Mouse (Mus musculus): Measurements from ENCODE around the gene Banf2.

The Banf2 gene

DNA sequence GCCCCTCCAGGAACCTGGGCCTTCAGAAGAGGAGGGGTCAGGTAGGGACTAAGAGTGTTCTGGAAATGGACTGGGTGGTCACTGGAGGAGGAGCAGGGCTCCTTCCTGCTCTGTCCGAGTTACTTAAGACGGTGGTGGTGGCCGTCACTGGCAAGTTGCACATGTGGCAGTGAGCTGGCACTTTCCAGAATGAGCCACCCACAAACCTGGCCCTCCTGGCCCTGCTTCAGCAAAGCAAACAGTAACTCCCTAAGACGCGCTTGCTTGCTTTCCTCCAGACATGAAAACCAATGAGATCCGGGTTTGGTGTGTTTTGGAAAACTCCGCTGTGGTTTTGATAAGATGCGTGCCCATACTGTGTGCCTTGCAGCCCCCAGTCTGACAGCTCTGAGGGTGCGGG, 7.5 kb upstream of the Banf2 start:
- DNase-seq (ENCODE audit: low read depth, low spot score) = no peak

DNA sequence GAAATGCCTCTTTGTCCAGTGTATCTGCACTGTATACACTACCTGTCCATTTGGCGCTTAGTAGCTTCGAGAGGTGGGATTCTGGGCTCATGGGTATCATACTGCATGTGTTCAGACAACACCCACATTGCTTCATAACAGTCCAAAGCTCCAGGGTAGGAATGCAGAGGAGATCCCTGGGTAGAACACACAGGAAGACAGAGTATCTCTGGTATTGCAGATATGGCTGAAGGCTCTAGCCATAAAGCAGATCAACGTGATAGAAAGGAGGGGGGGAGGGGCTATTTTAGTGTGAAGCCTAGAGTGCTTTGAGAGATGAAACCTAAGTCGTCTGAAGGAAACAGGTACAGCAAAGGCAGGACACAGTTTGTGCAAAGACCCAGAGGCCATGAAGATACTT, 6.4 kb upstream of the Banf2 start:
- no peak for DNase-seq (ENCODE audit: low read depth, low spot score)

DNA sequence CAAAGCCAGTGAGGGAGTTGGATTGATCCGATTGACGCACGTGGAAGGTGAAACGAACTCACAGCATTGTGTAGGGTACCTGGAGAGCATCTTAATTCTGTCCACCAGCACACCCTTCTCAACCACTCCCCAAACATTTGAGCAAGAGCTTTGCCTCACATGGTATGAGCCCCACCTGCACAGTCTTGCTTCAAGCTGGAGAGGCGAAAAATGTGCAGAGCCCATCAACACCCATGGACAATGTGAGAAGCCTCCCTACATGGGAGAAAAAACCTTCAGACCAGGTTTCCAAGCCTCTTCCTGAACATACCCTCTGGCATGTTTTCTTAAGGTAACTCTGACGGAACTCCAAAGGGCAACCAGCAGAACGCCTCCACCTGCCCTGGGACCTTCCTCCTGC, 2.1 kb upstream of the Banf2 start:
- no peak for DNase-seq (ENCODE audit: low read depth, low spot score)

DNA sequence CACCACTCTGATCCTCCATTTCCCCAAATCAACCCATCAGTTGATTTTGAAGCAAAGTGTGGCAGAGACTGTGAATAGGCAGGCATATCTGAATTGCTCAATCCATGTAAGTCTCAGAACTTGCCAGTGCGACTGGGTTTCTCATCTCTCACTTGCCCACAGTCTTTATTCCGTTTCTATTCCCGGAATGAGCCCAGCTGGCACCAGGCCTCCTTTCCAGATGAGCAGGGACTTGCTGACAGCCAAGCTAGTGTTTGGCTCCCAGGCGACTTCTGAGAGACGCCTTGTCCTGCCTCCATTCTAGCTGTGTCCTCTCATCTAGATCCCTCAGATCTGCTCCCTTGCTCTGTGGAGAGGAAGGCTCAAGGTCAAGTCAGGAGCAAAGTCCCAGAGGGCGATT, 11.9 kb downstream of the Banf2 start:
- no peak for DNase-seq (ENCODE audit: low read depth, low spot score)

DNA sequence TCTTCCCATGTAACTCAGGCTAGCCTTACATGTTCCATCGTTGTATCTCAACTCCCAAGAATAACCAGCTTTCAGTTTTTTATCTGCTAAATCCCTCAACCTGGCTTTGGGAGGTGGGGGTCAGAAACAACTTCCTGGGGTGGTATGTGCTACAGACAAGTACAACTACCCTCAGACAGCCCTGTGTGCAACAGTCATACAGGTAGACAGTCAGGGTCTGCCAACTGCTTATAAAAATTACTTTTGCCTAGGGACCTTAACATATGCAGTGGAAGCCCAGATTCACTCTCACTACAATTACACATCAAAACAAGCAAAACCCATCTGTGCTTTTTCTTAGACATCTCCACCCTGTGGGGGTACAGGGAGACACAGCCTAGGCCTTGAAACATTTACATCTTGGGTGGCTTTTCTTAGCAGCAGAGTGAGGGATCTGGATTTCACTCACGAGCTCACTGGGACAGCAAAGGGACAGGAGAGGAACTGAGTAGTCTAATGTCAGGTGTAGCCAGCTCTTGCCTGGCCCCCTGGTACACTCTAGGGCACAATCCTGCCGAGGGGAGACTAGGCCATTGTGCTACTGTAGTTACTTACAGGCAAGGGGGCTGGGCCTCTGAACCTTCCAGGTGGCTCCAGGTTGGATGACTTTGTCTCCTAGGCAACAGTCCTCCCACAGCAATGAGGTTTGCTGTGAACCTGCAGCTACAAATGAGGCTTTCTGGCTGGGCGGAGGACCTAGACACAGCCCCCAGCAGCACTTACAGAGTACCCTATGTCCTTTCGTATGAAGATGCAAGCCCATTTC, 13.1 kb downstream of the Banf2 start:
- DNase-seq (ENCODE audit: low read depth, low spot score) = no peak

DNA sequence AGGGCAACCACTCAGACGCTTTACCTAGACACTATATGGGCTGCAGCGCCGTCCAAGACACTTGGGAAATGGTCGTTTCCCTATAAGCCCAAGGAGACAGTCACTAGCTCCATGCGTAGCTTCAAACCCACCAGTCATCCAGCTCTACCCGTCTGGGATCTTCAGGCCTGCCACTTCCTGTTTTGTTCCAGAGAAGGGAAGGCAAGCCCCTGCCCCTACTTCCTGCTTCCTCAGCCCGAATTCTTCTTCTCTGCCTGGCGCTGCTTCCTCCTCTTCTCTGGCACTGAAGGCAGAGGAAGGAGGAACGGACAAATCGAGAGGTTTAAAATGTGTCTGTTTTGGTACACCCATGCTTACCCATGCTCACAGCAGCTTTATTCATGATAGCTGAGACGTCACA, 14.1 kb downstream of the Banf2 start:
- DNase-seq (ENCODE audit: low read depth, low spot score) = no peak

DNA sequence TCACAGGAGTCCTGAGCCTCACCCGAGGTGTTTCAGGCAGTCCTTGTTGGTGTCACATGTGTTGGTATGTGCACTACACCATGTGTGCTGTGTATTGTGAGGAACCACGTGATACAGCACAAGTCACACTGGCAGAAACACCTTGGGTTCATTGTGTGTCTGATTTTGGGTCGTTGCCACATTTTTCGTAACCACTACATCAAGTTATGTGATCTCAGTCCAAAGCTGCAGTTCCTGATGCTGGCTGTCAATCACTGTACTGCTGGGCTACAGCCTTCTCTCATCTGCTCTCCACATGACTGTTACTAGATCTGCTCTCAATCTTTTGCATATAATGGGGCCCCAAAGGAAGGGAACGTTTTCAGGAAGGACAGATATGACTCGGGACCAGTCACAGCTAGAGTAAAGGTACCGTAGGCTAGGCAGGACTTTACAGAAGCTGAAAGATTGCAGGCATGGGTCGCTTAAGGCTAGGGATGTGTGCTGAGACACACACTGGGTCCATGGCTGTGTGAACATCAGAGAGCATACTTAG, 17.4 kb downstream of the Banf2 start:
- DNase-seq (ENCODE audit: low read depth, low spot score) = no peak

DNA sequence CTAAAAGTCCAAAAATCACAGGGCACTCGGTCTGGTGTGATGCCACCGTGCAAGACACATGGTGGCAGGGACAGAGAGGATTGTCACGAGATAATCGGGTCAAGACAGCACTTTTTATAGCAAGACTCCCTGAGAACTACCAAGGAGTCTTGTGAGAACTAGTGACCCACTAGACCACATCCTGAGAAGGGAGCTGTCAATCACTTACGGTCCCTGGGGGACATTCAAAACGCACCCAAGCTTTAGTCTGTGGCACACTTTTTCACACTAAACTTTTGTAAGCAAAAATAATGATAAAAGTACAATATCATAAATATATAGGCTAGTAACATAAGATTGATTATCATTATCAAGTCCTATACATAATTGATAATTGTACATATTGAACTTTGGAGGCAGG, 18.0 kb downstream of the Banf2 start:
- no peak for DNase-seq (ENCODE audit: low read depth, low spot score)

DNA sequence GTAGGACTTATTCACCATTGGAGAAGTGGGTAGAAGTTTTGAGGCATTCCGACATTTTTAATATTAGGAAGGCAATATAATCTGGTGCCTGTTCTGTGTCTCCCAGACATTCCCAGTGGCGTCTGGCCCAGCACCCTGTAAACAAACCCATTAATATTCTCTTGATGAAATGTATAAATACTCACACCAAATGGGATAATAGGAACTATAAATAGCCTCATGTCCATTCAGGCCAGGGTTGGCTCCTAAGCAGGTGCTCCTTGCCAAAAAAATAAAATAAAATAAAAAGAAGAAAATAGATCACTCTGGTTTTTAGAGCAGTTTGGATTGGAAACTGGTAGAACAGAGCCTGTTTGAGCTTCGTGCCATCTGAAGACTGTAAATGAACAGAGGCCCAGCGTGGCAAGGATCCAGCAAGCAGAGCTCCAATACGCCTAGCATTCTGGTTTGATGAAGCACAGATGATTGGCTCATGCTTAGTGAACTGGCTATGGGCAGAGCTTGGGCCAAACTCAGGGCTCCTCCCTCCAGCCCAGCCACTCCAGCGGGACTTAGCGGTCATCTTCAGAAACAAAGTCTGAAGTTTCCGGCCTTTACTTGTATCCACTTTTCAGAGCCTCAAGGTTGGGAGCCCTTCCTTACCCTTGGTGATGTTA, 19.7 kb downstream of the Banf2 start:
- no peak for DNase-seq (ENCODE audit: low read depth, low spot score)

DNA sequence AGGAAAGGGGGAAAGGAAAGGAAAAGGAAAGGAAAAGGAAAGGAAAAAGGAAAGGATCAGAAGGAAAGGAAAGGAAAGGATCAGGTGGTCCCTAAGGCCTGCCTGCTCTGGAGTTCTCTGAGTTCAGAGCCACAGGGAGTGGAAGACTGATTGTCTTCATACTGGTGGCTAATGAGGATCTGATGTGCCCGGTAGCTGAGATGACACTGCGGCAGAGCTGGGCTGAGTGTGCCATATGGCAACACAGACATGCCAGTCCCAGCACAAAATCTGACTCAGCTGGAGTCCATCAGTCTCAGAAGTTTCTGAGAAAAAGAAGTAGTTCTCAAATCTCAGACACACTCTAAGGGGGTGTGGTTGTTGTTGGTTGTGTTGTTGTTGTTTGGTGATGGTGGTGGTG, 24.9 kb downstream of the Banf2 start:
- no peak for DNase-seq (ENCODE audit: low read depth, low spot score)

DNA sequence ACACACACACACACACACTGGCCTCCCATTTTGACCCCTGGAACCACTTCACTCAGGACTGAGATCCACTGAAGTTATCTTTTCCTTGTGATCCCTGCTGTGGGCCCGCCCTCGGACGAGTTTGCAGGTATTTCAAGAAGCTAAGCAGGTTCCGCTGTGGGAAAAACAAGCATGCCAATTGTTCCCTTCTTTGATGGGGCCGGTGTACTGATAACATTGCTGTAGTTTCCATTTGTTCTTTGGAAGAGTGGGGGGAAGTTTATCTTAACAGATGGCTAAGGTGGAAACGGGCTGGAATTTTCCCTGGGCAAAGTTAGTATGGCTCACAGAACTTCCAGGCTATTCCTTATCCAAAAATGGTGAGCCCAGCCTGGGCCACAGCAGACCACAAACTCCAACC, 28.8 kb downstream of the Banf2 start:
- DNase-seq (ENCODE audit: low read depth, low spot score) = no peak

DNA sequence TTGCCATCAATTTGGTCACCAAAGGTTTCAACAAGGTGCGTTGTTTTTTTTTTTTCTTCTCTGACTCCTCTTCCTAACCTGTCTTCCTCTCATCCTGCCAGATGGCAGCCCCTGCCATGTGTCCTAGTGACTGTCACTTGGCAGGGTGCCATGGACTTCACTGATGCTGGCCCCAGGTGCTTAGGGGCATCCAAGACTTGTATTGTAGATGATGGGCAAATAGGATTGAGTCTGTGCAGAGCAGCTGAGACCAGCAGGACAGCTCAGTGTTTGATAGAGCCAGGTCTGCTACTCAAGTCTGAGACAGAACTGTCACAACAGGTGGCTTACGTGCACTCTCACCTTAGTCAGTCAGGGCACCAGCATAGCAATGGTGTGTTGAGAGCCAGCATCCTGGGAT, 32.6 kb downstream of the Banf2 start:
- DNase-seq (ENCODE audit: low read depth, low spot score) = no peak

DNA sequence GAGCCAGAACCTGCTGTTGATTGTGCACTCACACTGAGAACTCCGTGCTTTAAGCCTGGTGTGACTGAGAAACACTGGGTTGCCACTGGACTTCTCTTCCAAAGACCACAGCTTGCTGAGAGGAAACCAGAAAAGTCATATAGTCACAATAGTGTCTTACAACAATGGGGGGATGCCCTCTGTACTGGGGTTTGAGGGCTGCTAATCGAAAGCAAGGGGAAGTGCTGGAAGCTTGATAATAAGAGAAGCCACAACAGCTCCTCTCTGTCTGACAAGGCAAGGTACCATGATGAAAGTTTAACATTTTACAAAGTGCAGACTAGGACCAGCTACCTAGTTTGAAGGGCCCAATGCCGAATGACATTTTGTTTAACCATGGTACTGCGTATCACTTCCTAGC, 36.8 kb downstream of the Banf2 start:
- no peak for DNase-seq (ENCODE audit: low read depth, low spot score)

DNA sequence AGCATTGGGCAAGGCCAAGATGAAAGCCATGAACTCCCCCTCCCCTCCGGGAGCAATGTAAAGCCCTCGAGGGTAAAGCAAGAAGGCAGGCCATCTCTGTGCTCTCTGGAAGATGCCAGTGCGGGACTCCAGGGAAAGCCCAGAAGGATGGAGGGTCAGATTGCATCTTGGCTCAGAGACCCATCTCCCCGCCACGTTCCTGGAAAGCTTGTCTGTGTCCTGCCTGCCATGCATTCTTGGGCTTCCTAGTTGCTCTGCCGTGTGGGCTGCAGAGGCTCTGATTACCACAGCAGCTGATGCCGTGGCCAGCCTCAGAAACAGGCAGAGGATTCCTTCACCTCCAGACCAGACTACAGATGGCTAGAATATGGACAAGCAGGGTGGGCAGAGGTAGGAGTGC, 37.6 kb downstream of the Banf2 start:
- DNase-seq (ENCODE audit: low read depth, low spot score) = no peak

DNA sequence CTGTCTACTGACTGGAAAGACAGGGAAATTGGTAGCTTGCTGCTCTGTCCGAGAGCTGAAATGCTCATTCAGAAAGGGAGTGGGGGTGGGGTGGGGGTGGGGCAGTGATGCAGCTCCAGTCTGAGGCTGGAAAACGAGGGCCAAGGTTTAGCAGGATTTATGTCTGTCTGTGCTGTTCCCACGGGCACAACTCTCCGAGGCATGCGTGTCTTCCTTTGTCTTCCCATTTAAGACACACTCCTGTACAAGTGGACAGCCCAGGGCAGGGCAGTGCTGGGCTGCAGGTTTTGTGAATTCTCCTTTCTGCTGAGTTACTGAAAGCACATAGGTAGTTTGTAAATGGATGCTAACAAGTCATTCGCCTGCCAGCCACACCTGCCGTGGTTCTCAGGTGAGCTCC, 39.8 kb downstream of the Banf2 start:
- DNase-seq (ENCODE audit: low read depth, low spot score) = no peak

DNA sequence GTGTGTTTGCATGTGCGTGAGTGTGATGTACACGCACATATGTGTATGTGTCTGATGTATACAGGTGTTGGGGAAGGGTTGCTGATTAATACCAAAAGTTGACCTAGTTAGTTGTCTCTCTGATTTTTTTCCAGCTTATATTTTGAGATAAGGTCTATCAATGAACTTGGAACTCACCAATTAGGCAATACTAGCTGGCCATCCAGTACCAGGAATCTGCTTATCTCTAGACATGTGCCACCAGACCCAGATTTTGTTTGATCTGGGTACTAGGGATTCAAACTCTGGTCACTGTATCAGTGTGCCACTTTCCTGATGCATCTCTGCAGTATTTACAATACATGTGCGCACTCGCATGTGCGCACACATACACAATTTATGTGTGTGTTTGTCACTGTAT, 41.2 kb downstream of the Banf2 start:
- no peak for DNase-seq (ENCODE audit: low read depth, low spot score)

DNA sequence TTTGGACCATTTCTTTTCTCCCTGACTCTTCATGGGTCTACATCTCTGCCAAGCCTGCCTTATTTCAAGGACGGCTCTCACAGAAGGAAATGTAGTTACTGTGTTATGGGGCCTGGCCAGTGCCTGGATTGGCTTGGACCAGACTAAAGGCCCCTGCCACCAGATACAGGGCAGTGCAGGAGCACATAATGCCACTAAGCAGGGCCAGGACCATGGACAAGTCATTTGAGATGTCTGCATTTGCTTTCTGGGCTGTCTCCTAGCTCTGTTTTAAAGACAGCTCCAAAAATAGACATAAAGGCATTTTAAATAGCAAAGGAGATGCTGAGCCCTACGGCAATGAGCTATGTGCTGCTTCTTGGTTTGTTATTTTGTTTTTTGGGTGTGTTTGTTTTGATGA, 43.8 kb downstream of the Banf2 start:
- DNase-seq (ENCODE audit: low read depth, low spot score) = no peak

DNA sequence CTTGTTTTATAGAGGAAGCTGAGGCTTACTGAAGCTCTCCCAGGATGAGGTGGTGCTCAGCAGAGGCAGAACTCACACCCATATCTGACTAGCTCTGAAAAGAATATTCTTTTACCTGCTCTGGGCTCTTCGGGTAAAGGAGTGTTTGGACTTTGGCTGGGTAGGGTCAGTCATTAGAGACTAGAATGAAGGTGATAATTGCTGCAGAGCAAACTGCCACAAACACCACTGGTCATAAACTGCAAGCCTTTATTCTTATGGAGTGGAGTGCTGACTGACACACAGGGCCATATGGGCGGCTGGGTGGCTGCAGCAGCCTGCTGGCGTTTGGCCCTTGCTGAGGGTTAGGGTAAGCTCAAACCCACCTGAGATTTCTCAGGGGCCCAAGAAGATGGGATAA, 46.0 kb downstream of the Banf2 start:
- DNase-seq (ENCODE audit: low read depth, low spot score) = no peak

DNA sequence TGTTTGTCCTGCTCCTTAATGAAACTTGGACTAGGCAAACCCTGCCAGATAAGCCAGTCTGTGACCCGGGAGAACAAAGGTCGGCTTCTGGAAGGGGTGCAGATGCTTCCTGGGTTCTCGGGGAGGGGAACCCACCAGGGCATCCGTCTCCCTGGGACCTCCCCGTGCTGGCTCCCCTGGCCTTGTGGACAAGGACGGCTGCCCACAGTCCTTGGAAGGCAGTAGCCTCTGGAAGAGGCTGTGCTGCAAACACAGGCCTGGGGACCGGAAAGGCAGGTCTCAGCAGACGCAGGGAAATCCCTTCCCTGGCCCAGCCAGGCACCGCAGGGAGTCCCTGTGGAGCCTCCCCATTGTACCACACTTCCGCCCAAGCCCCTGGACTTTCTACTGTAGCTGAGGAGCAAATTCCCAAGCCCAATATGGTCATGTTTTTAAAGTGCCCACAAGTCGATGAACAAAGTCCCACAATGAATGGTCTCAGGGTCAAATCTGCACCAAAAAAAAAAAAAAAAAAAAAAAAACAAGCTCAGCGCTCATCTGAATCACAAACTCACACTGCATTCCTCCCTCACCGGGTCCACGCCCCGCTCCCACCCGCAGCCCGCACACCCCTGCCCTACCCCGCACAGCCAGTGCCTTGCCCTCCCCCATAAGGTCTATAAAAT, 53.5 kb downstream of the Banf2 start:
- DNase-seq (ENCODE audit: low read depth, low spot score) = no peak

DNA sequence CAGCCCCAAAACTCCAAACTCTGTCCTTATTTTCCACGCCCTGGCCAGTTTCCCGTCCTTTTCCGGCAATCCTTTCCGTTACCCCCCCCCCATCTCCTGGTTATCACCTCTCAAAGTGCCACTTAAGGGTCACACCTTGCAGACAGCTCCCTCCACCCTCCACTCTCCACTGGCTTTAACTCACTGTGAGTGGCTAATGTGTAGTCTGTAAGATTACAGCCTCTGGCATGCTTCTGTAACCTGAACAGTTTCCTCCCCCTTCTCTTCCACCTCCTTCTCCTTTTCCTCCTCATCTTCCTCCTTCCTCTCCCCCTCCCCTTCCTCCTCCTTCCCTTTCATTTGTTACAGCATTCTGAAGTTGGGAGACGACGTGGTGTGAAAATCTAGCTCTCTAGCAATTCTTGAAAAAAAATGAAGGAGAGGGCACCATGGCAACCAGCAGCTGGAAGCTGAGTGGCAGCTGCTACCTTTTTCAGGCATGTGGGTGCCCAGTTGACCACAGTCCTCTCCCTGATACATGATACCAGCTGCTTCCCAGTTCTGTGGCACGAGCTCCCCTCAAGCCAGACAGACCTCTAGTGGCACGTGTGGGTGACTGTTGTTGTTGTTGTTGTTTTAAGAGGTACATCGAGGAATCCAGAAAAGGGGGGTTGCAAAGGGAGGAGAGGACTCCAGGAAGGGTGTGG, 55.2 kb downstream of the Banf2 start:
- DNase-seq (ENCODE audit: low read depth, low spot score) = no peak

DNA sequence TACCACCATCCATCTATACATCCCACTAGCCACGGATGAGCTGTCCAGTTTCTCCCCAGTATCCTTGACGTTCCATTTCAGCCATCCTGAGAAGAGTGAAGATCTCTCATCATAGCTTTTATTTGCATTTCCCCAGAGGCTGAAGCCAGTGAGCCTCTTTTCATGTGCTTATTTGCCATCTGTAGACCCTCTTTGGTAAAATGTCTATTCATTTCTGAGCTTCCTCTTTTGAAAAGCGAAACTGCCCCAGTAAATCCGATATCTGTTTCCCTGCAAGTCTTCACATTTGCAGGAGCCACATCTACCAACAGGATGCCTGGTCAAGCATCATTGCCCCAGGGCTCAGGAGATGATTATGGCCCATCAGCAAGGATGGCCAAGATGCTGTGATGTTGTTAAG, 59.9 kb downstream of the Banf2 start:
- no peak for DNase-seq (ENCODE audit: low read depth, low spot score)

DNA sequence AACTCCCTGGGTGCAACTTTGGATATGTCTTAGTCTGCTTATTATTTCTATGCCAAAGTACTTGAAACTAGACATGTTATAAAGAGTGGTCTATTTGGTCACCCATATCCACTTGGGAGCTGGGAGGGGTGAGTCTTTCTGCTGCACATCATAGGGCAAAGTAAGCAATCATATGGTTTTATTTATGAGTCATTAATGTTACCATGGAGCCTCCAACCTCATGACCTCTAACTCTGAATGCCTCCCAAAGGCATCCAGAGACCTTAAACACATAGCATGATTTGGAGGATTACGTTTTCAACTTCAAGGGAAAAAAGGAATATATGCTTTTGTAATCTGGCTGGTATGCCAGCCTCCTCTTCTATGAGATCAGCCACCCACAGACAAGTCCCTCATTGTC, 61.9 kb downstream of the Banf2 start:
- DNase-seq (ENCODE audit: low read depth, low spot score) = no peak
